Mouse (Mus musculus): Measurements from ENCODE around the gene Cyp4f13.

DNA sequence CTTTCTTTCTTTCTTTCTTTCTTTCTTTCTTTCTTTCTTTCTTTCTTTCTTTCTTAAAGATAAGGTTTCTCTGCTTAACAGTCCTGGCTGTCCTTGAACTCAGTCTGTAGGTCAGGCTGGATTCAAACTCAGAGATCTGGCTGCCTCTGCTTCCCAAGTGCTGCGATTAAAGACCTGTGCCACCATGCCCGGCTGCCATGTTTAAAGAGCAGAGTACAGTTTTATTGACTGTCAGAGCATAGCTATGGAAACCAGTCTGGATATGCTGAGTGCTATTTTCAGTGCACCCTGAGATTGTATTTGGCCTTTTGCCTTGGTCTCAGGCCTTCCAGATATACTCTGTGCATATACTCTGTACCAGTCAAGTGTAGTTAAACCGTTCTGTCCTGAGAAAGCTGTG, 3.5 kb downstream of the Cyp4f13 start:
- TF ChIP-seq CTCF (IDR thresholded peaks at IDR 0.05; ENCODE audit: low read depth) (no peak), EP300 (IDR thresholded peaks at IDR 0.05; ENCODE audit: low read depth) (no peak)

Data from liver, embryonic 14.5 days (tissue).